Mouse (Mus musculus): Measurements from ENCODE around the gene Cyth3.
A peak's percentile ranks its signal among the peaks of the same experiment; 100 is the strongest.

The Cyth3 gene

DNA sequence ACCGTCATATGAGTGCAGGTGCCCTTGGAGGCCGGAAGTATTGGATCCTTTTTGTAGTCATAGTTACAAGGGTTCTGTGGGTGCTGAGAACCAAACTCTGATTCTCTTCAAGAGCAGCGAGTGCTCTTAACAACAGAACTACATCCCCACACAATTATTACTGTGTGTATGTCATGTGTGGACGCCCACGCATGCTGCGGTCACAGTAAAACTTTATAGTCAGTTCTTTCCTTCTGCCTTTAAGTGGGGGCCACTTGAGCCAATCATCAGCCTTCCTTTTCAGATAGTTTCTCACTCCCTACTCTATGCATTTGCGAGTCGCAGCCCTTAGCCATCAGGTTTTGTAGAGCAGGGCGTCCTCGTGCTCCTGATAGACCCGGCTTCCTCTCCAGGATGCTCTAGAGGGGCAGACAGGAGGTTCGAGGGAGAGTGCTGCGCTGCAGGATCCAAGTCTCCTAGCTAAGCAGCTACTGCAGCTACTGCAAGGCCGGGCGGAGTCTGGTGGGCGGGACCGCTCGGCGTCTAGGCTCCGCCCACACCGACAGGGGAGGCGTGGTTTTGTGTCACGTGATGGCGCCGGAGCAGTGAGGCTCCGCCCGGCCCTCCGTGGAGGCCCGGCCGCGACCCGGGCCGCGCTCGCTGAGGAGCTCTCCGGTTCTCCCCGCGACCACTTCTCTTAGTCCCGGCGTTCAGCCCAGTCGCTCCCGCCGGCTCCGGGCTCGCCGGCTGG, at the start of gene Cyth3:
TSS of gene Cyth3 (plus strand) at position 555 of the 730 bp plus-strand sequence.
- DNase-seq (ENCODE audit: low read depth): peak; percentile 86

DNA sequence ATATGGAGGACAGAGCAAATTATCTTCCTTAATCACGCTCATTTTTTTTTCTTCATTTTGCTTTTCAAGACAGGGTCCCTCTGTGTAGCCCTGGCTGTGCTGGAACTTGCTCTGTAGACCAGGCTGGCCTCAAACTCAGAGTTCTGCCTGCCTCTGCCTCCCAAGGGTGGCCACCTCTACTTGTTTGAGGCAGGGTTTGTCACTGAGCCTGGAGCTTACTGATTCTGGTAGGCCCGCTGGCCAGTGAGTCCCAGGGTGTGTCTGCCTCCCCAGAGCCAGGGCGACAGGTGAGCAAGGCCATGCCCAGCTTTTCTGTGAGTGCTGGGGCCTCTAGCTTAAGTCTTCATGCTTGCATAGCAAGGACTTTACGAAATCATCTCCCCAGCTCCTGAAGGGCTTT, 49.2 kb upstream of the Cyth3 start:
- DNase-seq (ENCODE audit: low read depth): no peak

DNA sequence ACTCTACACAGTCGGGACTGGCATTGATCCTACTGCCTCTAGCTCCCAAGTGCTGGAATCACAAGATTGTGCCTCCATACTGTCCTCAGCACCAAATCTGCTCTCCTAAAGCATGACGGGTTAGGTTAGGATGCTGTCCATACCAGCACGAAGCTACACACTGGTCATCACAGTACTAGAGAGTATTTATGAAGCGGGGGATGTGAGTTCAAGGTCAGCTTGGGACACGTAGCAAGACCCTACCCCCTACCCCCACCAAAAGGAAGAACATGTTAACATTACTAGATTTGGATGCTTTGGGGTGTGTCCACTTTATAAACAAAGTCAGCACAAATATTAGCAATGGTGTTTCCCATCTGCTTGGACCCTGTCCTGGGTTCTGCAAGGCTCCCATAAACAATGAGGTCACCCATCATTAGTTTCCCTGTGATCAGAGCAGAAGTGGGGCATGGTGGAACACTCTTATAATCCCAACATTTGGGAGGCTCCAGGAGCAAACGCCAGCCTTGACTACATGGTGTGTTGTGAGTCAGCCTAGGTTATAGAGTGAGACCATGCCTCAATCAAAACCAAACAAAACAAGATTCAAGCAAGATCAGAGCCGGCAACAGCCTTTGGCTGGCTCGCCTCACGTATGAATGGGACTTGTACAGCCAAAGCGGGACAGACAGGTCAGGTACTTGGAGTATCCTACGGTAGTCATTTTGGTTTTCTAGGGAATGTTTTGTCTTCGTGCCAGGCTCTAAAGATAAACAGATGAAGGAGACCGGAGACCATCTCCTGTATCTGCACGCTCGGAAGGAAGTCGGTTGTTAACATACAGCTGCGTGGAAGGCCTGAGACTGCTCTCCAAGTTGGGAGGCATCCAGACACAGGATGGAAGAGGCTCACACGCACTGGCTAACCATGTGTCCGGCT, 47.7 kb upstream of the Cyth3 start:
- DNase-seq (ENCODE audit: low read depth): no peak

DNA sequence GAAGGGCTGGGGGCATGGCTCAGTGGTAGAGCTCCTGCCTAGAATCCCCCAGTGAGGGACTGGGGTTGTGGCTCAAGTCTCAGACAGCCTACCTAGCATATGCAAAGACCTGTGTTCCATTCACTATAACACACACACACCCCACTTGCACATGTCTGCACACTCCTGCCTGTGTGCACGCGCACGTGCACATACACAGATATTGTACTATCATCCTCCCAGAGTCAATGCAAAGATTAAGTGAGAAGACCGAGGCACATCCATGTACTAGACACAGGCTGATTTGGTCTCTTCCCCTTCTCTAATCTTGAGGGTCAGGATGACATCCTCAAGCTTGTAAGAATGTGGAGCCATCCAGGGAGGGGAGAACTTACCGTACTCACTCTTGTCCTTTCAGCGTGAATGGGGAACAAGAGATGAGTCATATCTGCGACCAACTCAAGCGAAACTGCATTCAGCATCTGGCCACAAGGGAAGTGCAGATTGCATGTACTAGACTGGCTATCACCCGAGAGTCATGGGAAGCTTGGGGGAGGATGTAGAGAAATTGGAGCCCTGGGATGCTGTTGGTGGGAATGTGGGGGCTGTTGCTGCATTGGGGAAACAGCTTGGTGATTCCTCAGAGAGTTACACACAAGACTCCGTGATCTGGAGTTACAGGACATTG, 42.6 kb upstream of the Cyth3 start:
- DNase-seq (ENCODE audit: low read depth): no peak

DNA sequence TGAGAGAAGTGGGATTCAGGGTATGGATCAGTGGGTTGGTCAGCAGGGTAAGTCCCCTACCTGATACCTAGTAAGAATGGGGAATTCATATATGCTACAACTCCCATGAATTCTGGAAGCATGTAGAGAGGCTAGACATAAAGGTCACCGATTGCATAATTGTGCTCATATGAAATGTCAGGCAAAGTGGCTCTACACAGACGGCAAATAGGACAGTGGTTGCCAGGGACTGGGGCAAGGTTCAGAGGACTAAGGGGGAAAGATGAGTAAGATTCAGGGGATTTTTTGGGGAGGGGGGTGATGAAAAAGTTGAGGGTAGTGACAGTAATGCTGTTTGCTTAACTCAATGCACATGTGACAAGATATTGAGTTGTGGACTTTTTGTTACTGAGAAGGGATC, 41.3 kb upstream of the Cyth3 start:
- no peak for DNase-seq (ENCODE audit: low read depth)

DNA sequence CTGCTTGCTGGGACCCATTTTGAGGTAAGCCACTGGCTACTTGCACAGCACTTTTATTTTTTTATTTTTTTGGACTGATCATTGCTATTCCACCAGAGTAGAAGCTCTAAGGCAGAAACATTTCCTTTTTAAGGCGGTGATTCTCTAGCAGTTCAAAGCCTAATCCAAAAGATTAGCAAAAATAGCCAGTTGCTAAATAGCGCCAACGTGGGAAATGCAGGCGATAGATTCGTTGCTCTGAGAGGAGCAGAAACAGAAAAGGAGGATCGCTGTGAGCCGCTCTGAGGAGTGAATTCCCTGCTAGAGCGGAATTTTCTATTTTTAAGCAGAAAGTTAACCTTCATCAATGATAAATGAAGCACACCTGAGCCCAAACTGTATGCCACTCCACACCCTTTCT, 40.4 kb upstream of the Cyth3 start:
- no peak for DNase-seq (ENCODE audit: low read depth)

DNA sequence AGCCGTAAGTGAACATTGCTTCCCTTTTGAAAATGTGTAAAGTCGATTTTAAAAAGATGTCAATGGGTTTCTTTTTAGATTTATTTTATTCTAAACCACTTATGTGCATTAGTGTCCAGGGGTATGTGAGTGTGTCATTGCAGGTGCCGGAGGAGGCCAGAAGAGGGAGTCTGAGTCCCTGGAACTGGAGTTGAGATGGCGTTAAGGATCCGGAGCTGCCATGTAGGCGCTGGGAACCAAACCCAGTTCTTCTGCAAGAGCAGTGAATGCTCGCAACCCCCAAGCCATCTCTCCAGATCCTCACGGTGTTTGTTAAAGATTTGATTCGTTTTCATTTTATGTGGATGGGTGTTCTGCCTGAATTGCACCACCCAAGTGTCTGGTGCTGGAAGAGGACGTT, 39.2 kb upstream of the Cyth3 start:
- DNase-seq (ENCODE audit: low read depth): no peak

DNA sequence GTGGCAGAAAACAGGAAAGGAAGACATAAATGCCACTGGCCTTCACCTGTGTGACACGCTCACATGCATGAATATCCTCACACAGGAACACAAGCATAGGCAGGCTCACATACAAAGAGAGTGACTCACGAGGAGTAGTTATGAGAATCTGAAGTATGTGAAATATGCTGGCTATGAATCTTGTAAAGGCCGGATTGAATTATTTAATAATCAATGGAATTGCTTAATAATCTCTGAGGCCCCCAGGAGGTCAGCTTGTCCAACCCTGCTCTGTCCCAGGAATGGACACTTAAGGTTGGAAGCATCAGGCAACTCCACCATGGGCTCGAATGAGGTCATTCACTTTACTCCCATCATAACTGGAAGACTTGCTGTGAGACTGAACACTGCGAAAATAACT, 37.3 kb upstream of the Cyth3 start:
- no peak for DNase-seq (ENCODE audit: low read depth)

DNA sequence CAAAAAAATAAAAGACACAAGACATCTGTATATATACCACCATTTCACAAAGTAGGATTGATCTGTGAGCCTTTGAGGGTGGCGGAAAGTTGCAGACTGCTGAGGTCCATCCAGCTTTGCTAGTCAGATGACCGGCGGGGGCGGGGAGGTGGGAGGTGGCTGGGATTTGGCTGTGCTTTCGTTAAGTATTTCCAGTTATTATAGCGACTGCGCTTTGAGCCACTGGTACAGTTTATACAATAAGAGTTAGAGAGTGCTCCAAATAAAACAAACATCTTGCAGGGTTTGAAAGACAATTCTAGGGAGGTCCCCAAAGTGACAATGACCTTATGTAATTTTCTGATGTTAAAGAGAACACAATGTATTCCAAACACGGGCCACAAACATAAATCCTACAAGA, 35.9 kb upstream of the Cyth3 start:
- no peak for DNase-seq (ENCODE audit: low read depth)

DNA sequence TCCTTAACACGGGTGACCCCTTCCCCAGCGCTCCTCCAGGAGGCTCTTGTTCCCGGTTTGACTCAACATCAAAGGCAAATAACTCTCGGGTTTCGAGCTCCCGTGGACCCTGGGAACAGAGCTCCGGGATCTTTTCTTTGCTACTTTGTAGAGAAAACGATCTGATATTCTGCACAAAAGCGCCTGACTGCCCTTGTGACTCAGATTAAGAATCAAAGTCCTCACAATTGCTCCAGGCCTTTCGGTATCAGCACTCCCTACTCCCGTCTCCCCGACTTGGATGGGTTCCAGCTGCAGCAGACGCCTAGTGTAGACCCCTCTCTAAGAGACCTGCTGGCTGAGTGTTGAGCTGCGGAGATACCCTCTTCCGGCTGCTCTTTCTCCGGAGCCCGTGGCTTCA, 33.1 kb upstream of the Cyth3 start:
- DNase-seq (ENCODE audit: low read depth): no peak

DNA sequence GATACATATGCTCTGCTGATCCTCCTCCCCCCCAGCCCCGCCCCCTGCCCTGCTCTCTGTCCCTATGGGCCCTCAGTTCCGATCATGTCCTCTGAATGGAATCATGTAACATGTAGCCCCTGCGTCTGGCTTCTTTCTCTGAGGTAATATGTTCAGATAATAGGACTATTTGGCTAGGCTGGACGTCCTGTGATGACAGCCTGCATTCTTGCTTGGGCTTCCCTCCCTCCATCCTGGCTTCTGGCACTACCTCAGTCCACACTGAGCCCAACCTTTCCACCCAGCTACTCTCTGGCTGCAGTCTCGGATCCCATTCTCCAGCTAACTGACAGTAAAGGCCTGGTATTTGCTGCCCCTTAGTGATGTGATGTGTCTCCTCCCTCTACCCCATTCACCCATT, 29.3 kb upstream of the Cyth3 start:
- no peak for DNase-seq (ENCODE audit: low read depth)

DNA sequence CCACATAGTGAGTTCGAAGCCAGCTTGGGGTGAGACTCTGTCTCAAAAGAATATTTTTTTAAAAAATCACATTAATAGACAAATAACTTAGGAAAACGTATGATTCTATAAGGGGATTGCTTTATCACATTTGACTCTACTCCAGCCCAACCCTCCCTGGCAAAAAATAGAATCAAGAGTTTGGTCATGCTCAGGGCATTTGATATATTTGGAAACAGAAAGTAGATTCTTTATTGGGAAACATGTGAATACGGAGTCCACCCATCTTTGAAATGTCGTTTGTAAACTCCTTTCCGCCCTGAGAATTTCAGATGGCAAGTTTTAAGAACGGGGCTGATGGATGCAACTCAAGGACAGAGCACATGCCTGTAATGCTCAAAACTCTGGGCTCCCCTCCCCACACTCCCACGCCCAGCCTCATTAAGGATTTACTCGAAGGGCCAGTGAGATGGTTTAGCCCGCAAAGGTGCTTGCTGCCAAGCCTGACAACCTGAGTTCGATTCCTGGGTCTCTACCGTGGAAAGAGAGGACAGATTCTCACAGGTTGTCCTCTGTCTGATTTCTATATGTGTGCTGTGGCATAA, 28.6 kb upstream of the Cyth3 start:
- no peak for DNase-seq (ENCODE audit: low read depth)

DNA sequence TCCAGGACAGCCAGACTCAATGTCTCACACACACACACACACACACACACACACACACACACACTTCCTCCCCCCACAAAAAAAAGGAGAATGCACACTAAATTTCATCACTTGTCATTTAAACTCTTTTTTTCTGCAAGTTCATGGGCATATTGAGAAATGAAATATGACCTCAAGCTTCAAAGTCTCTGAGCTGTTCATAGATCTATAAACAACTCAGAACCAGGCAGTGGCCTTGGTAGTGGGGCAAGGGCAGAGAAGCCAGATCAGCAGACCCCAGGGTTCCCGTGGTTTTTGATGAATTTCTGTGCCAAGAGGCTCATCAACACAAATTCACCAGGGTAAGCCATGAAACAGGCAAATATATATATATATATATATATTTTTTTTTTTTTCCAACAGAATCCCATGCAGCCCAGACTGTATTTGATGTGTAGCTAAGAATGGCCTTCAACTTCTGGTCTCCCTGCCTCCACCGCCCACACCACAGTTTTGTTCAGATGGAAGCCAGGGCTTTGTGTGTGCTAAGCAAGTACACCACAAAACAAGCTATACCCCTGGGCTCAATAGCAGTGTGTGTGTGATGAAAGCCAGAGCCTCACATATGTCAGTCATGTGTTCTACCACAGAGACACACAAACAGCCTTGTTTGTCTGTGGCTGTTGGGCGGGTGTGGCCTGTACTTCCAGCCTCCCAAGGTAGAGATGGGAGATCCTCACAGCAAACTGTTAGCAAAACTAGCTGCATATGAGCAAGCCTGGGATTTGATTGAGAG, 27.8 kb upstream of the Cyth3 start:
- DNase-seq (ENCODE audit: low read depth): no peak

DNA sequence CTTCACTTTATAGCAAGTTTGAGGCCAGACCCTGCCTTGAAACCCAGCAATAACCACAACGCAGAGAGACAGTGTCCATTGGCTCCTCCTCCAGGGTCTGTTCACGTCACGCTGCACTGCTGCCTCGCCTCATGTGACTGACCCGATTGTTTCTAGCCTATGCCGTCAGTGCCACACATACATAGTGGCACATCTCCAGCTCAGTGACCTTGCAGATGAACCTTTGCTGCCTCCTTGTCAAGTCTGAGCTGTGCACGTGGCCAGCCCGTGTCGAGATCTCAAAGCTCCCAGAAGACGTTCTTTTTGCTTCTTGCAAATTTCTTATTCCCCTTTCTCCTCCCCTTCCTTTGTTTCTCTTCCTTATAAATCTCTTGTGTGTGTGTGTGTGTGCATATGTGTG, 20.2 kb upstream of the Cyth3 start:
- DNase-seq (ENCODE audit: low read depth): no peak

DNA sequence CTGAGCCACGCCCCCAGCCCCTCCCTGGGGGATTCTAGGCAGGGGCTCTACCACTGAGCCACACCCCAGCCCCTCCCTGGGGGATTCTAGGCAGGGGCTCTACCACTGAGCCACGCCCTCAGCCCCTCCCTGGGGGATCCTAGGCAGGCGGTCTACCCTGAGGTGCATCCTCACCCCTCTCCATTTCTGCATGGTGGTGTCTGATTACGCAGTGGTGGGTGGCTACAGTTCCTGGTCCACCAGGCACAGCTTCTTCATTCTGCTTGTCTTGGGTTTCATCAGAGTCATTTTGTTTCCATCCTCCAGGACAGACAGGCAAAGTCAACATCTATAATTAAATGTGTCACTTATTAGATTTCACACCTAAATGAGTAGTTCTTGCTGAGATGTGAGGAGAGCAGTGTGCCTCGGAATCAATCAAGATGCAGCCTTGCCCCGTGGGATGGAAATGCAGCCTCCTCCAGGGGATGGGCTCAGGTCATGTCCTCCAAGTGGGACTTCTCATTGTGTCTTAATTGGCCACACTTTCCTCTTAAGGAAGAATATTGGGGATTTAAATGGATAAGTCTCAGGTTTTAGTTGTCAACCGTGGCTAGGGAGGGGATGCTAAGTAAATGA, 18.0 kb upstream of the Cyth3 start:
- DNase-seq (ENCODE audit: low read depth): no peak

DNA sequence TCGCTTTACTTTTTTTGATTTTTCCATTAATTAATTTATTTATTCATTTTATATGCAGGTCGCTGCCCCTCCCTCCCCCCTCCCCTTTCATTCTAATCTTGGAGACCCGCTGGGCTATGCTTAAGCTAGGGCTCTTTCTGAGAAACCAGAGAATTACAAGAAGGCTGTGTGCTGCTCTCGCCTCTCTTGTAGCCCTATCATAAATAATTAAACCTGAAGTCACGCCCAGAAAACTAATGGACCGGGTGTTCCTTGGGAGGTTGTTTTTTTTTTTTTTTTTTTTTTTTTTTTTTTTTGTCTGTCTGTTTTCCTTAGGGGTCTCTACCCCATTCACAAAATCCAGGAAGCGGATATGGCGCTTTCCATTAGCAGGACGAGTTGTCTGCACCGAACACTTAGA, 15.5 kb upstream of the Cyth3 start:
- DNase-seq (ENCODE audit: low read depth): no peak

DNA sequence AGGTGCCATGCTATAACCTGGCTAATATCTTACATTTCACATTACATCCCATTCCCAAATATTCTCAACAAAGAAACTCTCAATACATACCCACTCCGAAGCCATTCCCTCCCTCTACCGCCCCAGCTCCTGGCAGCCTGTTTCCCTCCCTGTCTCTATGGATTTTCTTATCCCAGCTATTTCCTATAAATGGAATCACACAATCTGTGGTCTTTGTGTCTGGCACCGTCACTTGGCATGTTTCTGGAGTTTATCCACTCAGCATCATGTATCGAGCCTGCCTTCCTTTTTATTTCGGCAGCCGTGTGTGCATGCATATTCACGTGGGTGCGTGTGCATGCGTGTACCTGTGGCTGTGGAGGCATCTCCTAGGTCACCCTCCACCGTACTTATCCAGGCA, 14.1 kb upstream of the Cyth3 start:
- no peak for DNase-seq (ENCODE audit: low read depth)

DNA sequence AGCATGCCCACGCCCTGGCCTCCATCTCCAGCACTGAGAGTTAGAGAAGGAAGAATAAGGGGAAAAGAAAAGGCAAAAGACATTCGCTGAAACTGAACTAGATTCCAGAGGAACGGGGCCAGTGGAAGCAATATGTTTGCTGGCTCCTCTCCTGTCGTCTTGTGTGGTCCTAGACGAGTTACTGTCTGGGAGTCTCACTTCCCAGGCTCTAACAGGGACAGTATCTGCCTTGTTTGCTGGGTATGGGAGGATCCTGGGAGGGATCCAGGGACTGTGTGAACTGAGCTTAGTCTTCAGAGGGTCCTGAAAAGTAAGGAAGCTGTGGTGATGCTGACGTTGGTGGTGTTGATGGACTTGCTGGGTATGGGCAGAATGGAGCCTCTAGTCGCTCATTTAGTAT, 10.3 kb upstream of the Cyth3 start:
- no peak for DNase-seq (ENCODE audit: low read depth)

DNA sequence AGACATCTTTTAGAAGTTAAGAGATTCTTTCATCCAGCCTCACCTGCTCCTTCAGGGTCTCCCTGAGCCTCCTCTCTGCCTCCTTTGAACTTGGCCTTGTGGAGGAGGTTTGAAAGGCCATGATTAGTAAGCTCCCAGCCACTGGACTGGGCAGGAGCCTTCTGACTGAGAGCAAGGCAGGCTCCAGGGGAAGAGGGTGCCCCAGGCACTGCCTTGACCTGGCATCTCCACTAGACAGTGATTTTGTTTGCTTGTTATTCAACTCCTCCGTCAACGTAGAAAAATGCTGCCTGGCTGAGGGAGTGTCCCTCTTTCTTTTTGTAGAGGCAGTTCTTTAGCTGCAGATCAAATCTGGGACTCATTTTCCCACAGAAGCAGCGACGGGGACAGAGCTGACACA, 9.0 kb upstream of the Cyth3 start:
- DNase-seq (ENCODE audit: low read depth): no peak

DNA sequence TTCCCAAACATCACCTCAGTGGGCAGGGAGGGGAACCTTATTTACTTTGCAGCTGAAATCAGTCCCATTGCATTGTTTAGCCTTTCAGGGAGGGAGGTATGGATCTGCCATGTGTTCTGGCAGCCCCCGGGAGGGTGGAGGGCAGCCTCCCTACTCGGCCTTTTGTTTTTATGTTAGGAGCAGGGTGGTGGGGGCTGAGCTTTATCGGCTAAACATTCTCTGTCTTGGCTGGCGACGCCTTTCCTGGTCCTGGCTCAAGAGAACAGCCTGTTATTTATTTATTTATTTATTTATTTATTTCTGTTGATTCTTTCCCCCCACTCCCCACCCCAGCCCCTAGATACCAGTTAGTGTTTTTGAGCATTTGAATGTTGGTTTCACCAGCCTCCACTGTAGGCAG, 7.7 kb upstream of the Cyth3 start:
- DNase-seq (ENCODE audit: low read depth): no peak

DNA sequence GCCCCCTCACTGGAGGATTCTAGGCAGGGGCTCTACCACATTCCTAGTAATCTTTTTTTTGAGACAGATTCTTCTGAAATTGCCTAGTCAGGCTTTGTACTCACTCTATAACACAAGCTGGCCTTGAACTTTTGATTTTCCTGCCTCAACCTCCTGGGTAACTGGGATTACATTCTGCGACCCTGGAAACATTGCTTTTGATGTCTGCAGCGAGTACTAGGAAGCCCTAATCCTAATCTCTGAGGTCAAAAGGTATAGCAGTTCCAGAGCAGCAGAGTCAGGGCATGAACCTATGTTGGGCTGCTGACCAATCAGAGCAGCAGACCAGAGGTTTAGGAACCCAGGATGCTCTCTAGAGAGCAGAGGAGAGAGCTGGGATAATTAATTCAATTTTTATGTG, 6.9 kb upstream of the Cyth3 start:
- DNase-seq (ENCODE audit: low read depth): no peak

Data from c-Kit-positive CD71-positive TER-119-negative erythroid progenitor cells, embryonic 14.5 days (primary cell).